Mouse (Mus musculus): ENCODE measurements around the gene Krt73. TPM values are rescaled to one million over a fixed set of nuclear protein-coding genes. Genes with fewer than 3 reads are reported as not detected.

The Krt73 gene
- polyA plus RNA-seq (2014; fragmentation: Illumina TruSeq; extraction: RNeasy Lipid Tissue Mini Kit (QIAGEN cat#74804); ENCODE audit: low replicate concordance): not detected

GRCm38 (mm10) chr15:101802296-101802835 is at the start of gene Krt73:
Krt73 (minus strand) TSS chr15:101802346.

GRCm38 (mm10) chr15:101850694-101851093 is 48.5 kb upstream of the Krt73 start, which contains the start of gene Krt1:
Krt1 (minus strand) TSS chr15:101850794.

GRCm38 (mm10) chr15:101817875-101818274 is 15.7 kb upstream of the Krt73 start, which contains the start of gene Krt2:
Krt2 (minus strand) TSS chr15:101818169.

GRCm38 (mm10) chr15:101786360-101786759 is 15.8 kb downstream of the Krt73 start, which contains the start of gene Krt72:
Krt72 (minus strand) TSS chr15:101786460.

Other genes with a start within 250 kb of the Krt73 start
- gene Krt90, start 239.4 kb downstream of the Krt73 start, polyA plus RNA-seq (2014; fragmentation: Illumina TruSeq; extraction: RNeasy Lipid Tissue Mini Kit (QIAGEN cat#74804); ENCODE audit: low replicate concordance): not detected
- not detected for gene Krt75, start 228.4 kb downstream of the Krt73 start, polyA plus RNA-seq (2014; fragmentation: Illumina TruSeq; extraction: RNeasy Lipid Tissue Mini Kit (QIAGEN cat#74804); ENCODE audit: low replicate concordance)
- not detected for gene Gm5414, start 174.2 kb downstream of the Krt73 start, polyA plus RNA-seq (2014; fragmentation: Illumina TruSeq; extraction: RNeasy Lipid Tissue Mini Kit (QIAGEN cat#74804); ENCODE audit: low replicate concordance)
- not detected for gene Gm5478, start 155.0 kb downstream of the Krt73 start, polyA plus RNA-seq (2014; fragmentation: Illumina TruSeq; extraction: RNeasy Lipid Tissue Mini Kit (QIAGEN cat#74804); ENCODE audit: low replicate concordance)
- not detected for gene Krt6b, start 122.1 kb downstream of the Krt73 start, polyA plus RNA-seq (2014; fragmentation: Illumina TruSeq; extraction: RNeasy Lipid Tissue Mini Kit (QIAGEN cat#74804); ENCODE audit: low replicate concordance)
- gene Krt6a, start 108.0 kb downstream of the Krt73 start, polyA plus RNA-seq (2014; fragmentation: Illumina TruSeq; extraction: RNeasy Lipid Tissue Mini Kit (QIAGEN cat#74804); ENCODE audit: low replicate concordance): not detected
- not detected for gene Krt5, start 89.4 kb downstream of the Krt73 start, polyA plus RNA-seq (2014; fragmentation: Illumina TruSeq; extraction: RNeasy Lipid Tissue Mini Kit (QIAGEN cat#74804); ENCODE audit: low replicate concordance)
- not detected for gene Krt71, start 59.2 kb downstream of the Krt73 start, polyA plus RNA-seq (2014; fragmentation: Illumina TruSeq; extraction: RNeasy Lipid Tissue Mini Kit (QIAGEN cat#74804); ENCODE audit: low replicate concordance)
- not detected for gene Krt72, start 15.9 kb downstream of the Krt73 start, polyA plus RNA-seq (2014; fragmentation: Illumina TruSeq; extraction: RNeasy Lipid Tissue Mini Kit (QIAGEN cat#74804); ENCODE audit: low replicate concordance)
- gene Krt2, start 15.8 kb upstream of the Krt73 start, polyA plus RNA-seq (2014; fragmentation: Illumina TruSeq; extraction: RNeasy Lipid Tissue Mini Kit (QIAGEN cat#74804); ENCODE audit: low replicate concordance): not detected
- not detected for gene Krt1, start 48.4 kb upstream of the Krt73 start, polyA plus RNA-seq (2014; fragmentation: Illumina TruSeq; extraction: RNeasy Lipid Tissue Mini Kit (QIAGEN cat#74804); ENCODE audit: low replicate concordance)
- not detected for gene Krt77, start 67.4 kb upstream of the Krt73 start, polyA plus RNA-seq (2014; fragmentation: Illumina TruSeq; extraction: RNeasy Lipid Tissue Mini Kit (QIAGEN cat#74804); ENCODE audit: low replicate concordance)
- not detected for gene Krt76, start 90.6 kb upstream of the Krt73 start, polyA plus RNA-seq (2014; fragmentation: Illumina TruSeq; extraction: RNeasy Lipid Tissue Mini Kit (QIAGEN cat#74804); ENCODE audit: low replicate concordance)
- gene Krt4, start 122.4 kb upstream of the Krt73 start, polyA plus RNA-seq (2014; fragmentation: Illumina TruSeq; extraction: RNeasy Lipid Tissue Mini Kit (QIAGEN cat#74804); ENCODE audit: low replicate concordance): not detected
- not detected for gene Krt79, start 138.0 kb upstream of the Krt73 start, polyA plus RNA-seq (2014; fragmentation: Illumina TruSeq; extraction: RNeasy Lipid Tissue Mini Kit (QIAGEN cat#74804); ENCODE audit: low replicate concordance)
- gene Krt78, start 151.9 kb upstream of the Krt73 start, polyA plus RNA-seq (2014; fragmentation: Illumina TruSeq; extraction: RNeasy Lipid Tissue Mini Kit (QIAGEN cat#74804); ENCODE audit: low replicate concordance): not detected
- gene Krt8, start 202.1 kb upstream of the Krt73 start, polyA plus RNA-seq (2014; fragmentation: Illumina TruSeq; extraction: RNeasy Lipid Tissue Mini Kit (QIAGEN cat#74804); ENCODE audit: low replicate concordance): 56.2 TPM
- gene Krt18, start 225.8 kb upstream of the Krt73 start, polyA plus RNA-seq (2014; fragmentation: Illumina TruSeq; extraction: RNeasy Lipid Tissue Mini Kit (QIAGEN cat#74804); ENCODE audit: low replicate concordance): 1.4 TPM